ENCODE assay signal across 11 mouse cellular contexts in genomic region chr14:54408336-54409056, GRCm38 (mm10). TPM values are rescaled to one million over a fixed set of nuclear protein-coding genes. Genes with fewer than 3 reads are reported as not detected.
DNase-seq lines count a peak whose midpoint lies in the region; ATAC-seq and TF ChIP-seq lines count a peak whose summit lies in the region.
"Had no signal": no experiment of that assay in that cellular context is flagged by ENCODE, and none has a peak within 500 bp of the region (broad histone marks: within the 10 kb centered on the region; RNA-seq: fewer than 3 reads in every experiment).

No protein-coding gene starts in this region.

- H3K4me3 ChIP-seq in gastrocnemius, adult 2 months, result peak overlapping the region; percentile 55
- H3K4me3 ChIP-seq in lung, postnatal 0 days (ENCODE audit: low read depth, low read length), result no peak overlapping the region
- peak overlapping the region; percentile 11 for H3K4me3 ChIP-seq in kidney, embryonic 16.5 days (ENCODE audit: low read length)
- H3K4me3 ChIP-seq in stomach, embryonic 15.5 days (replicated peaks), result no peak overlapping the region
- no peak overlapping the region for H3K4me3 ChIP-seq in forebrain, embryonic 16.5 days (replicated peaks; ENCODE audit: low read length)
- H3K4me3 ChIP-seq: embryonic facial prominence, embryonic 15.5 days; midbrain, embryonic 13.5 days had no signal

- H3K9me3 ChIP-seq in lung, postnatal 0 days (ENCODE audit: low read length), result no peaks in the 10 kb centered on the region
- no peaks in the 10 kb centered on the region for H3K9me3 ChIP-seq in kidney, embryonic 16.5 days (ENCODE audit: low read length)
- no peaks in the 10 kb centered on the region for H3K9me3 ChIP-seq in stomach, embryonic 15.5 days
- H3K9me3 ChIP-seq in forebrain, embryonic 16.5 days (ENCODE audit: control insufficient read depth, low read length), result no peaks in the 10 kb centered on the region
- H3K9me3 ChIP-seq: embryonic facial prominence, embryonic 15.5 days; midbrain, embryonic 13.5 days had no signal

- no peak for ATAC-seq in lung, postnatal 0 days
- peak; percentile 36; the same call in 1 of the 2 replicates for ATAC-seq in kidney, embryonic 16.5 days (ENCODE audit: low FRiP score, low TSS enrichment)
- no peak for ATAC-seq in stomach, embryonic 15.5 days (ENCODE audit: insufficient read depth, low FRiP score, low read depth)
- no peak for ATAC-seq in granulocyte monocyte progenitor cell, adult 5-6 weeks (replicated peaks; ENCODE audit: poor library complexity, severe bottlenecking)
- no peak for ATAC-seq in forebrain, embryonic 16.5 days
- ATAC-seq: midbrain, embryonic 13.5 days had no signal

- no peak for TF ChIP-seq EP300 in lung, postnatal 0 days (IDR thresholded peaks at IDR 0.05)

- no peak overlapping the region for H3K9ac ChIP-seq in lung, postnatal 0 days (replicated peaks; ENCODE audit: low read depth)
- 0 out of 2 replicates have a peak overlapping the region, but pooled peaks have one; percentile 7 for H3K9ac ChIP-seq in kidney, embryonic 16.5 days (replicated peaks; ENCODE audit: low read length)
- no peak overlapping the region for H3K9ac ChIP-seq in stomach, embryonic 15.5 days
- no peak overlapping the region for H3K9ac ChIP-seq in forebrain, embryonic 16.5 days (replicated peaks; ENCODE audit: low read depth, low read length)
- H3K9ac ChIP-seq: embryonic facial prominence, embryonic 15.5 days; midbrain, embryonic 13.5 days had no signal

- H3K36me3 ChIP-seq in lung, postnatal 0 days (ENCODE audit: insufficient read depth, low read length), result no peaks in the 10 kb centered on the region
- H3K36me3 ChIP-seq in kidney, embryonic 16.5 days (ENCODE audit: insufficient read depth, low read length), result 0 out of 2 replicates have a peak, but pooled peaks cover under 1% of the 10 kb centered on the region
- H3K36me3 ChIP-seq in stomach, embryonic 15.5 days, result no peaks in the 10 kb centered on the region
- H3K36me3 ChIP-seq in forebrain, embryonic 16.5 days (ENCODE audit: control insufficient read depth, insufficient read depth), result no peaks in the 10 kb centered on the region
- H3K36me3 ChIP-seq: embryonic facial prominence, embryonic 15.5 days; midbrain, embryonic 13.5 days had no signal

- peak overlapping the region; percentile 80; the same call in 1 of the 2 replicates for H3K27ac ChIP-seq in gastrocnemius, adult 2 months
- H3K27ac ChIP-seq in lung, postnatal 0 days (ENCODE audit: low read length), result peak overlapping the region; percentile 92; the same call in 1 of the 2 replicates
- no peak overlapping the region for H3K27ac ChIP-seq in kidney, embryonic 16.5 days (ENCODE audit: low read length)
- peak overlapping the region; percentile 74; the same call in 1 of the 2 replicates for H3K27ac ChIP-seq in stomach, embryonic 15.5 days
- H3K27ac ChIP-seq in forebrain, embryonic 16.5 days (ENCODE audit: low read length), result no peak overlapping the region
- H3K27ac ChIP-seq: embryonic facial prominence, embryonic 15.5 days; midbrain, embryonic 13.5 days had no signal

- H3K27me3 ChIP-seq in lung, postnatal 0 days (replicated peaks; ENCODE audit: insufficient read depth, low read length), result no peaks in the 10 kb centered on the region
- no peaks in the 10 kb centered on the region for H3K27me3 ChIP-seq in kidney, embryonic 16.5 days (ENCODE audit: insufficient read depth, low read length)
- H3K27me3 ChIP-seq in stomach, embryonic 15.5 days (replicated peaks), result no peaks in the 10 kb centered on the region
- no peaks in the 10 kb centered on the region for H3K27me3 ChIP-seq in forebrain, embryonic 16.5 days (replicated peaks; ENCODE audit: control insufficient read depth, insufficient read depth, low read length)
- H3K27me3 ChIP-seq: embryonic facial prominence, embryonic 15.5 days; midbrain, embryonic 13.5 days had no signal

- peaks cover 21% of the 10 kb centered on the region; the same call in 1 of the 2 replicates for H3K4me1 ChIP-seq in lung, postnatal 0 days (ENCODE audit: insufficient read depth, low read depth, low read length)
- H3K4me1 ChIP-seq in kidney, embryonic 16.5 days (ENCODE audit: insufficient read depth, low read length), result peaks cover 40% of the 10 kb centered on the region
- H3K4me1 ChIP-seq in stomach, embryonic 15.5 days, result peaks cover 13% of the 10 kb centered on the region; the same call in 1 of the 2 replicates
- H3K4me1 ChIP-seq in forebrain, embryonic 16.5 days (replicated peaks; ENCODE audit: control insufficient read depth, insufficient read depth, low read length), result no peaks in the 10 kb centered on the region

- no peak for DNase-seq in gastrocnemius, adult 2 months
- DNase-seq in gastrocnemius, postnatal 25 days, result no peak
- no peak for DNase-seq in lung, postnatal 0 days (ENCODE audit: low spot score)
- DNase-seq in lung, postnatal 14 days, result no peak
- DNase-seq: cerebellum, adult 11 months had no signal

- intact Hi-C loops in gastrocnemius, adult 2 months (cut with DNase I), result no loop called here

- TF ChIP-seq CTCF in gastrocnemius, adult 2 months (IDR thresholded peaks at IDR 0.05), result peak; percentile 10; the same call in 1 of the 2 replicates
- TF ChIP-seq CTCF in lung, postnatal 0 days (IDR thresholded peaks at IDR 0.05), result peak; percentile 46

- WGBS in lung, postnatal 0 days, result 88% methylated on average over 25 of the region's 25 CpGs
- WGBS in kidney, embryonic 16.5 days, result 54% methylated on average over 25 of the region's 25 CpGs
- WGBS in stomach, embryonic 15.5 days, result 86% methylated on average over 25 of the region's 25 CpGs
- 81% methylated on average over 25 of the region's 25 CpGs for WGBS in forebrain, embryonic 16.5 days

- no peak overlapping the region for H3K4me2 ChIP-seq in lung, postnatal 0 days (replicated peaks; ENCODE audit: low read depth, low read length)
- H3K4me2 ChIP-seq in kidney, embryonic 16.5 days (replicated peaks; ENCODE audit: low read depth, low read length), result peak overlapping the region; percentile 36
- H3K4me2 ChIP-seq in stomach, embryonic 15.5 days, result peak overlapping the region; percentile 29
- H3K4me2 ChIP-seq in forebrain, embryonic 16.5 days (ENCODE audit: low read length), result no peak overlapping the region
- H3K4me2 ChIP-seq: embryonic facial prominence, embryonic 15.5 days; midbrain, embryonic 13.5 days had no signal

RNA-seq across cellular contexts. Expression of gene Slc7a7, which starts 9.1 kb away (rescaled TPM):
- total RNA-seq in gastrocnemius, adult 2 months (2021), result 1 to 10 TPM in 1 of 2 experiments, under 1 TPM in 1; 0.56 to 2.0 TPM
- 1 to 10 TPM; 1.9 to 2.1 TPM for total RNA-seq in gastrocnemius, postnatal 25 days (2021)
- 20.7 and 24.3 TPM in 2 replicates for polyA plus RNA-seq in lung, postnatal 0 days (2015; fragmentation: Nextera tagmentation; extraction: Ambion mirVana)
- 15.7 and 15.8 TPM in 2 replicates for polyA plus RNA-seq in kidney, embryonic 16.5 days (2015; fragmentation: Nextera tagmentation; extraction: Ambion mirVana)
- polyA plus RNA-seq in stomach, embryonic 15.5 days (2015; fragmentation: Nextera tagmentation; extraction: Ambion mirVana), result 17.0 and 19.9 TPM in 2 replicates
- 10.3 and 10.7 TPM in 2 replicates for total RNA-seq in granulocyte monocyte progenitor cell, adult 5-6 weeks (2014; fragmentation: Nextera tagmentation)
- 3.0 and 3.1 TPM in 2 replicates for total RNA-seq in granulocyte monocyte progenitor cell, adult 5-6 weeks (2017)
- polyA plus RNA-seq in forebrain, embryonic 16.5 days (2015; fragmentation: Nextera tagmentation; extraction: Ambion mirVana), result 3.9 and 4.9 TPM in 2 replicates

RNA-seq across cellular contexts. Expression of gene Mrpl52, which starts 18.2 kb away (rescaled TPM):
- 100 to 1,000 TPM; 102 to 111 TPM for total RNA-seq in gastrocnemius, adult 2 months (2021)
- 10 to 100 TPM; 94.2 to 95.6 TPM for total RNA-seq in gastrocnemius, postnatal 25 days (2021)
- polyA plus RNA-seq in lung, postnatal 0 days (2015; fragmentation: Nextera tagmentation; extraction: Ambion mirVana), result 251 and 266 TPM in 2 replicates
- polyA plus RNA-seq in kidney, embryonic 16.5 days (2015; fragmentation: Nextera tagmentation; extraction: Ambion mirVana), result 202 and 227 TPM in 2 replicates
- 273 and 275 TPM in 2 replicates for polyA plus RNA-seq in stomach, embryonic 15.5 days (2015; fragmentation: Nextera tagmentation; extraction: Ambion mirVana)
- total RNA-seq in granulocyte monocyte progenitor cell, adult 5-6 weeks (2014; fragmentation: Nextera tagmentation), result 63.7 and 100 TPM in 2 replicates
- total RNA-seq in granulocyte monocyte progenitor cell, adult 5-6 weeks (2017), result 34.0 and 40.1 TPM in 2 replicates
- 229 and 239 TPM in 2 replicates for polyA plus RNA-seq in forebrain, embryonic 16.5 days (2015; fragmentation: Nextera tagmentation; extraction: Ambion mirVana)

RNA-seq across cellular contexts. Expression of gene Mmp14, which starts 22.9 kb away (rescaled TPM):
- total RNA-seq in gastrocnemius, adult 2 months (2021), result 10 to 100 TPM in 1 of 2 experiments, 1 to 10 TPM in 1; 8.5 to 14.0 TPM
- 10 to 100 TPM; 15.8 to 17.1 TPM for total RNA-seq in gastrocnemius, postnatal 25 days (2021)
- 150 and 155 TPM in 2 replicates for polyA plus RNA-seq in lung, postnatal 0 days (2015; fragmentation: Nextera tagmentation; extraction: Ambion mirVana)
- 152 and 156 TPM in 2 replicates for polyA plus RNA-seq in kidney, embryonic 16.5 days (2015; fragmentation: Nextera tagmentation; extraction: Ambion mirVana)
- polyA plus RNA-seq in stomach, embryonic 15.5 days (2015; fragmentation: Nextera tagmentation; extraction: Ambion mirVana), result 126 and 139 TPM in 2 replicates
- not detected in 2 replicates for total RNA-seq in granulocyte monocyte progenitor cell, adult 5-6 weeks (2014; fragmentation: Nextera tagmentation)
- total RNA-seq in granulocyte monocyte progenitor cell, adult 5-6 weeks (2017), result not detected in 2 replicates
- polyA plus RNA-seq in forebrain, embryonic 16.5 days (2015; fragmentation: Nextera tagmentation; extraction: Ambion mirVana), result 49.4 and 62.3 TPM in 2 replicates

RNA-seq across cellular contexts. Expression of gene Oxa1l, which starts 47.9 kb away (rescaled TPM):
- 10 to 100 TPM; 49.1 to 54.6 TPM for total RNA-seq in gastrocnemius, adult 2 months (2021)
- total RNA-seq in gastrocnemius, postnatal 25 days (2021), result 10 to 100 TPM; 54.0 to 56.3 TPM
- 31.5 and 35.0 TPM in 2 replicates for polyA plus RNA-seq in lung, postnatal 0 days (2015; fragmentation: Nextera tagmentation; extraction: Ambion mirVana)
- 60.2 and 63.7 TPM in 2 replicates for polyA plus RNA-seq in kidney, embryonic 16.5 days (2015; fragmentation: Nextera tagmentation; extraction: Ambion mirVana)
- polyA plus RNA-seq in stomach, embryonic 15.5 days (2015; fragmentation: Nextera tagmentation; extraction: Ambion mirVana), result 38.1 and 44.6 TPM in 2 replicates
- 43.2 and 53.8 TPM in 2 replicates for total RNA-seq in granulocyte monocyte progenitor cell, adult 5-6 weeks (2014; fragmentation: Nextera tagmentation)
- 30.6 and 51.1 TPM in 2 replicates for total RNA-seq in granulocyte monocyte progenitor cell, adult 5-6 weeks (2017)
- 44.5 and 49.0 TPM in 2 replicates for polyA plus RNA-seq in forebrain, embryonic 16.5 days (2015; fragmentation: Nextera tagmentation; extraction: Ambion mirVana)

RNA-seq across cellular contexts. Expression of gene Lrp10, which starts 55.4 kb away (rescaled TPM):
- 10 to 100 TPM; 27.9 to 36.5 TPM for total RNA-seq in gastrocnemius, adult 2 months (2021)
- 10 to 100 TPM; 26.8 to 38.9 TPM for total RNA-seq in gastrocnemius, postnatal 25 days (2021)
- 92.5 and 96.5 TPM in 2 replicates for polyA plus RNA-seq in lung, postnatal 0 days (2015; fragmentation: Nextera tagmentation; extraction: Ambion mirVana)
- polyA plus RNA-seq in kidney, embryonic 16.5 days (2015; fragmentation: Nextera tagmentation; extraction: Ambion mirVana), result 58.8 and 65.1 TPM in 2 replicates
- 49.6 and 51.9 TPM in 2 replicates for polyA plus RNA-seq in stomach, embryonic 15.5 days (2015; fragmentation: Nextera tagmentation; extraction: Ambion mirVana)
- total RNA-seq in granulocyte monocyte progenitor cell, adult 5-6 weeks (2014; fragmentation: Nextera tagmentation), result 37.3 and 41.5 TPM in 2 replicates
- 20.0 and 23.7 TPM in 2 replicates for total RNA-seq in granulocyte monocyte progenitor cell, adult 5-6 weeks (2017)
- 30.8 and 34.3 TPM in 2 replicates for polyA plus RNA-seq in forebrain, embryonic 16.5 days (2015; fragmentation: Nextera tagmentation; extraction: Ambion mirVana)

Comparison
In these comparisons a context has a peak if more than half of its experiments do, and no peak if none do; other contexts are left out.
1. H3K27ac ChIP-seq: peak in gastrocnemius, adult 2 months (single experiment), lung, postnatal 0 days (single experiment) and stomach, embryonic 15.5 days (single experiment); none in kidney, embryonic 16.5 days (single experiment) and forebrain, embryonic 16.5 days (single experiment).
2. H3K4me3 ChIP-seq: peak in gastrocnemius, adult 2 months (single experiment) and kidney, embryonic 16.5 days (single experiment); none in lung, postnatal 0 days (single experiment), stomach, embryonic 15.5 days (single experiment) and forebrain, embryonic 16.5 days (single experiment).
3. H3K4me2 ChIP-seq: peak in kidney, embryonic 16.5 days (single experiment) and stomach, embryonic 15.5 days (single experiment); none in lung, postnatal 0 days (single experiment) and forebrain, embryonic 16.5 days (single experiment).